Mouse (Mus musculus) cerebellum, adult 8-10 months (tissue): ENCODE measurements around the gene Nmu.

Experiments used
- DNase-seq: peaks from one replicate; pipeline ENCODE4 v3.0.0; 2022

Gene Nmu

DNA sequence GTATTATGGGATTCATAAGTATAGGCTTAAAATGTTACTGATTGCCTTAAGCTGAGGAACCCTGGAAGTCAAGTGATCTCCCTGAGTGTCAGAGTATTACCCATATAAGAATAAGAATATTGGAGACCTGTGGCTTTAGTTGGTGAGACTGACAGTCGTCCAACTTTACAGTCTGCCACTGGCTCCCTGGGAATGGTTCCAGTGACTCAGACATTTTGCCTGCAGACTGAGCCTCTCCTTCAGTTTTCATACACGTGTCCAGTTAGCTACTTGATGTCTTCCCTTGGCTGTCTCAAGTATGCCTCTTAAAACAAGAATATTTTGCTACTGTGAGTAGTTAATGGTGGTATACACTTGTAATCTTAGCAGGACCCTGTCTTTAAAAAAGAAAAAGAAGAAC, 55.4 kb downstream of the Nmu start:
- DNase-seq = no peak

DNA sequence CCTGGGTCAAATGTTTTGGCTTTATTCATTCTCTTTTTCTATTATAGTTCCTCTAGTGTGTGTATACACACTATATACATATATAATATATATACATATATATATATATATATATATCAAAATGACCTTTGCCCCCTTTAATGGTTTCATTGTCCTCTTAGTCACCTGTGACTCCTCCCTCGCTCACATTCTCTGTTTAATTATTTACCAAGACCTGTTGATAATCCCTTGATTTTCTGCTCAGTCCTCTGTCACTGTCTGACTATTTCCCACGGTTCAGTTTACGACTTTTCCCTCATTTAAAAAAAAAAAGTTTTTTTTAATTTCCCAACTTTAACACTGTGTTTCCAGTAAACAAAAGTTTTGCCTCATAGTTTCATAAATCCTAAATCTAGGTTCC, 57.3 kb downstream of the Nmu start:
- DNase-seq = no peak

GRCm38 (mm10) chr5:76305616-76306015, 58.0 kb downstream of the Nmu start:
- DNase-seq = no peak

- peak; percentile 89 for DNase-seq
These were observed 58.9 kb downstream of the Nmu start, which contains the start of gene Clock for GRCm38 (mm10) chr5:76304452-76305341. Clock (minus strand) TSS chr5:76304792.

DNA sequence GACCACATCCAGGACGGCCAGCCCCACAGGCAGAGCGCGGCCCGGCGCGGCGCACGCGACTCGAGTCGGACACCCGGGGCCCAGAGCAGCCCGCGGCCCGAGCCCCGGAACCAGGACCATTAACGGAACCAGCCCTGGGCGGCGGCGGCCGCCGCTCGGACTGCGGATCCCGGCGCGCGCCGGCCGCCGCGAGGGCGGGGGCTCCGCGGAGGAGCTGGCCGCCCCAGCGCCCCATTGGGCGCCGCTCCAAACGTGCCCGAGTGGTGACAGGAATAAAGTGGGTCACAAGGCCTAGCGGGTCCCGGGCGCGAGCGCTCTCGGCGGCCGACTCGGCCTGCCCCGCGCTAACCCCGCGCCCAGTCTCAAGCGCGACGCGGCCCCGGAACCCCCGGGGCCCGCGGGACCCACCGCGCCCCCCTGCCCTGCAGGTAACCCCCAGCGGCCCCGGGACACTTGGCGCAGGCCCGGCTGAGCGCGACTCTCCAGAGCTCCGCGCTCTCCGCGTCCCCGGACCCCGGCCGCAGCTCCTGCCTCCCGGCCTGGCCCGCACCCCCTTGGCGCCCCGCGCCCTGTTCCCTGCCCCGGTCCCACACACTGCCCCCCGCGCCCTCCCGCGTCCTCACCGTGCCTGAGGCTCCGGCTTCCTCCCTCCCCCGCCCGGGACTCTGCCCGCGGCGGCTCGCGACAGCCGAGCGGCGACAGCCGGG, 59.7 kb downstream of the Nmu start:
- DNase-seq = peak; percentile 84

DNA sequence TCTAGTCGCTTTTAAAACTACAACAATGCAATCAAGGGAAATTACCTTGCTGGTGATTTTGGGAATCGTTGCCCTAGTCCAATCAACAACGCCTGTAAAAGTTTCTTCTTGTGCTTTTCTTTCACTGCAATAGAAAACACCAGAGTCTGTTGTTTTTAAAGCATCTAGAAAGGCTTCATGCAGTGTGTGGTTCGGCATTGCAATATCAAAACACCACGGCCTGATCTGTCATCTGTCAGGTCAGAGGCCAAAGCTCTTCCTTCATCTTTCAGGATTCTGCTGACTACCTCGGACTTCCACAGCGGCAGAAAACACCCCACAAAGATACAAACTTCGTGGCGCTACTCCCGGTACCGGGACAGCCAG, 60.2 kb downstream of the Nmu start:
- no peak for DNase-seq

DNA sequence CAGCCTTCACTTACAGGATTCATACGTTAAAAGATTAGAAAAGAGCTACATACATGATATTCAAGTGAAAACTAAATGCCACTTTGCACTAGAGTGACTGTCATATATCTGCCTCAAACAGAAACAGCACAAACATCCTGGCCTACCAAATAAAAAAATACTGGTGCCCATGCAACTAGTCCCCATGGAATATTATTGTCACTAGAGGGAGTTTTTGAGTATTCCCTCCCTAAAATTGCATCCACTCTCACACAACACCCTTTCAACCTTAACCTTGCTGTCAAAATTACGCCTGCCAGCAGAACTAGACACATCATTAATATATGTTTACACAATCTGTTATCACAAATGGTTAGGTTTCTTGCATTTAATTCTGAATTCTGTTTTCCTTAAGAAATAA, 61.6 kb downstream of the Nmu start:
- no peak for DNase-seq

GRCm38 (mm10) chr5:76289234-76289691, 74.3 kb downstream of the Nmu start:
- no peak for DNase-seq

DNA sequence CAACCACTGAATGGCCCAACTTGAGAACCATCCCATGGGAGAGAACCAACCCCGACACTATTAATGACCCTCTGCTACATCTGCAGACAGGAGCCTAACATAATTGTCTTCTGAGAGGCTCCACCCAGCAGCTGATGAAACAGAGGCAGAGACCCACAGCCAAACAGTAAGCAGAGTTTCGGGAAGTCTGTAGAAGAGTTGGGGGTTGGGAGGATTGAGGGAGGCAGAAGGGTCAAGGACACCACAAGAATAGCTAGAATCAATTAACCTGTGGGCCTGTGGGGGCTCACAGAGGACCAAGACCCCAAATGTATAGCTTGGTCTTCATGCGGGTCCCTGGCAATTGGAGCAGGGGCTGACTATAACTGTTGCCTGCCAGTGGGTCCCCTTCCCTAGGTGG, 75.3 kb downstream of the Nmu start:
- no peak for DNase-seq

DNA sequence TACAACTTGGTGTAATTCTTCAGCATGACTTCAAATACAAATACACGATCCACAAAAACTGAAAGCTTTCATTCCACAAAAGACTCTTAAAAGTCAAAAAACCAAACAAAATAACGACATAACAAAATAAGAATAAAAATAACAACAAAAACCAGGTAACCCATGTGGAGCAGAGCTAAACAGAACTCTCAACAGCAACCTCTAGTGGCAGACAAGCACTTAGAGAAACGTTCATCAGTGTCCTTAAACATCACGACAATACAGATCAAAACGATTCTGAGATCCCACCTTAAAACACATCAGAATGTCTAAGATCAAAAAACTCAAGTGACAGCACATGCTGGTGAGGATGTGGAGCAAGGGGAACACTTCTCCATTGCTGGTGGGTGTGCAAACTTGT, 76.5 kb downstream of the Nmu start:
- DNase-seq = no peak

GRCm38 (mm10) chr5:76285699-76286098, 77.9 kb downstream of the Nmu start:
- DNase-seq = no peak

GRCm38 (mm10) chr5:76283890-76284289, 79.7 kb downstream of the Nmu start:
- no peak for DNase-seq
